Mouse (Mus musculus) macrophage (primary cell): ENCODE results near the gene Kremen2. TPM values are rescaled to one million over a fixed set of nuclear protein-coding genes. Genes with fewer than 3 reads are reported as not detected.

Experiments used
- H3K27ac ChIP-seq: fragments of 350-480 bp; formaldehyde crosslinking; 2 replicates; pipeline ENCODE4 v1.9.0; 2021
- H3K36me3 ChIP-seq: fragments of 350-480 bp; formaldehyde crosslinking; 2 replicates; pipeline ENCODE4 v1.9.0; 2021; ENCODE audit errors: inconsistent target
- H3K4me3 ChIP-seq: fragments of 350-480 bp; formaldehyde crosslinking; 2 replicates; pipeline ENCODE4 v1.9.0; 2021; ENCODE audit errors: inconsistent target
- H3K79me2 ChIP-seq: fragments of 350-480 bp; formaldehyde crosslinking; 2 replicates; pipeline ENCODE4 v1.9.0; 2021; ENCODE audit errors: inconsistent target
- WGBS: methylation state at CpG from one replicate; pipeline ENCODE4 v1.1.7; 2026; ENCODE audit warnings: inconsistent platforms; ENCODE audit not compliant: missing documents; 5-methylcytosine and 5-hydroxymethylcytosine counted together
- polyA plus RNA-seq: library from polyadenylated mRNA; stranded (reverse); fragments of 250-400 nt; gene quantifications from 3 replicates; pipeline ENCODE4 v1.2.4, GENCODE M21; 2018; ENCODE audit warnings: inconsistent platforms

The Kremen2 gene
- polyA plus RNA-seq, 1 experiment from 2014 or later = not detected

- H3K27ac ChIP-seq = no peak overlapping the region
- WGBS = 78% methylated on average over 2 of the region's 3 CpGs
- no peaks in the 10 kb centered on the region for H3K79me2 ChIP-seq
- H3K4me3 ChIP-seq = no peak overlapping the region
- H3K36me3 ChIP-seq = no peaks in the 10 kb centered on the region
Observed at GRCm38 (mm10) chr17:23695801-23696200, 49.8 kb downstream of the Kremen2 start.

- 94% methylated on average over 1 of the region's 1 CpGs for WGBS
- H3K27ac ChIP-seq = no peak overlapping the region
- no peak overlapping the region for H3K4me3 ChIP-seq
- no peaks in the 10 kb centered on the region for H3K36me3 ChIP-seq
- no peaks in the 10 kb centered on the region for H3K79me2 ChIP-seq
Observed at GRCm38 (mm10) chr17:23694491-23694890, 51.1 kb downstream of the Kremen2 start.

Other genes with a start within 250 kb of the Kremen2 start
- 1.9 to 4.8 TPM (median 3.4 TPM) in 3 replicates for gene Zfp213, start 181.6 kb downstream of the Kremen2 start, polyA plus RNA-seq
- 0.16 to 0.60 TPM (median 0.52 TPM) in 3 replicates for gene Zfp13, start 146.3 kb downstream of the Kremen2 start, polyA plus RNA-seq
- not detected in 3 replicates for gene Zscan10, start 145.0 kb downstream of the Kremen2 start, polyA plus RNA-seq
- 0.14 to 0.56 TPM (median 0.25 TPM) in 3 replicates for gene Mmp25, start 100.6 kb downstream of the Kremen2 start, polyA plus RNA-seq
- not detected in 3 replicates for gene Bicdl2, start 85.3 kb downstream of the Kremen2 start, polyA plus RNA-seq
- 90.7 to 174 TPM (median 112 TPM) in 3 replicates for gene Hcfc1r1, start 72.2 kb downstream of the Kremen2 start, polyA plus RNA-seq
- gene Thoc6, start 72.0 kb downstream of the Kremen2 start, polyA plus RNA-seq = 11.0 to 17.8 TPM (median 16.3 TPM) in 3 replicates
- gene Tnfrsf12a, start 68.4 kb downstream of the Kremen2 start, polyA plus RNA-seq = 3.2 to 12.0 TPM (median 5.7 TPM) in 3 replicates
- gene Cldn6, start 66.6 kb downstream of the Kremen2 start, polyA plus RNA-seq = not detected in 3 replicates
- gene Cldn9, start 61.8 kb downstream of the Kremen2 start, polyA plus RNA-seq = not detected in 3 replicates
- gene 1520401A03Rik, start 23.1 kb downstream of the Kremen2 start, polyA plus RNA-seq = not detected in 3 replicates
- gene Pkmyt1, start 19.5 kb downstream of the Kremen2 start, polyA plus RNA-seq = 2.0 to 9.0 TPM (median 2.7 TPM) in 3 replicates
- gene Paqr4, start 5.0 kb downstream of the Kremen2 start, polyA plus RNA-seq = 6.4 to 12.8 TPM (median 6.5 TPM) in 3 replicates
- gene Flywch1, start 25.8 kb upstream of the Kremen2 start, polyA plus RNA-seq = 15.5 to 20.8 TPM (median 19.7 TPM) in 3 replicates
- 0.43 to 1.8 TPM in 2 of 3 replicates, not detected in the other for gene Flywch2, start 40.2 kb upstream of the Kremen2 start, polyA plus RNA-seq
- gene Srrm2, start 44.7 kb upstream of the Kremen2 start, polyA plus RNA-seq = 101 to 166 TPM (median 130 TPM) in 3 replicates
- 177 to 422 TPM (median 330 TPM) in 3 replicates for gene Elob, start 83.3 kb upstream of the Kremen2 start, polyA plus RNA-seq
- not detected in 3 replicates for gene Prss33, start 90.2 kb upstream of the Kremen2 start, polyA plus RNA-seq
- gene Prss32, start 98.0 kb upstream of the Kremen2 start, polyA plus RNA-seq = not detected in 3 replicates
- not detected in 3 replicates for gene Prss41, start 98.3 kb upstream of the Kremen2 start, polyA plus RNA-seq
- gene Prss21, start 122.2 kb upstream of the Kremen2 start, polyA plus RNA-seq = not detected in 3 replicates
- not detected in 3 replicates for gene Dcpp1, start 135.0 kb upstream of the Kremen2 start, polyA plus RNA-seq
- not detected in 3 replicates for gene Dcpp2, start 135.0 kb upstream of the Kremen2 start, polyA plus RNA-seq
- not detected in 3 replicates for gene Dcpp3, start 171.6 kb upstream of the Kremen2 start, polyA plus RNA-seq
- not detected in 3 replicates for gene Sbp, start 195.8 kb upstream of the Kremen2 start, polyA plus RNA-seq
- gene Sbpl, start 209.4 kb upstream of the Kremen2 start, polyA plus RNA-seq = not detected in 3 replicates
- gene Prss30, start 234.7 kb upstream of the Kremen2 start, polyA plus RNA-seq = 0.19 to 0.33 TPM in 2 of 3 replicates, not detected in the other